Mouse (Mus musculus) stomach, embryonic 16.5 days (tissue): ENCODE data around the gene Sult2b1. TPM values are rescaled to one million over a fixed set of nuclear protein-coding genes. Genes with fewer than 3 reads are reported as not detected.

ENCODE experiments used
- ATAC-seq: fragments of 200-750 bp; cut with Nextera tagmentation; 2 replicates; pipeline ENCODE4 v1.8.0; 2017; ENCODE audit warnings: moderate number of reproducible peaks, moderate TSS enrichment; ENCODE audit not compliant: insufficient read depth, low FRiP score
- H3K27ac ChIP-seq: fragments of 300-500 bp; sonication (generic); 2 replicates; pipeline ENCODE4 v1.5.1; 2014; ENCODE audit warnings: low read length
- H3K27me3 ChIP-seq: fragments of 300-500 bp; sonication (generic); 2 replicates; pipeline ENCODE4 v1.6.1; 2014; ENCODE audit warnings: low read length, control low read depth, mixed read lengths; ENCODE audit not compliant: control insufficient read depth, insufficient read depth
- H3K36me3 ChIP-seq: fragments of 300-500 bp; sonication (generic); 2 replicates; pipeline ENCODE4 v1.6.1; 2014; ENCODE audit warnings: low read length; ENCODE audit not compliant: control insufficient read depth, insufficient read depth
- H3K4me1 ChIP-seq: fragments of 300-500 bp; sonication (generic); 2 replicates; pipeline ENCODE4 v1.6.1; 2014; ENCODE audit warnings: low read length, control low read depth, mixed read lengths; ENCODE audit not compliant: control insufficient read depth, insufficient read depth
- H3K4me2 ChIP-seq: fragments of 300-500 bp; sonication (generic); 2 replicates; pipeline ENCODE4 v1.6.1; 2014; ENCODE audit warnings: low read depth, low read length, mixed read lengths
- H3K4me3 ChIP-seq: fragments of 300-500 bp; sonication (generic); replicated peaks from 2 replicates; pipeline ENCODE4 v1.5.1; 2014; ENCODE audit warnings: mild to moderate bottlenecking, low read length
- H3K9ac ChIP-seq: fragments of 300-500 bp; sonication (generic); 2 replicates; pipeline ENCODE4 v1.6.1; 2014; ENCODE audit warnings: low read length
- H3K9me3 ChIP-seq: fragments of 300-500 bp; sonication (generic); replicated peaks from 2 replicates; pipeline ENCODE4 v1.6.1; 2016; ENCODE audit warnings: low read length, control low read depth; ENCODE audit not compliant: control insufficient read depth
- WGBS: fragments of 180-500 bp; shearing (Covaris S2); extraction: QIAGEN DNeasy Blood & Tissue Kit; methylation state at CpG from one replicate; pipeline ENCODE4 v1.1.7; 2014; 5-methylcytosine and 5-hydroxymethylcytosine counted together
- polyA plus RNA-seq: library from polyadenylated mRNA; unstranded; fragments of >200 nt; fragmentation: Nextera tagmentation; extraction: Ambion mirVana; gene quantifications from 2 replicates; pipeline ENCODE4 v1.2.1, GENCODE M21; 2015

Gene Sult2b1
- polyA plus RNA-seq, 1 experiment from 2014 or later = 32.7 TPM

DNA sequence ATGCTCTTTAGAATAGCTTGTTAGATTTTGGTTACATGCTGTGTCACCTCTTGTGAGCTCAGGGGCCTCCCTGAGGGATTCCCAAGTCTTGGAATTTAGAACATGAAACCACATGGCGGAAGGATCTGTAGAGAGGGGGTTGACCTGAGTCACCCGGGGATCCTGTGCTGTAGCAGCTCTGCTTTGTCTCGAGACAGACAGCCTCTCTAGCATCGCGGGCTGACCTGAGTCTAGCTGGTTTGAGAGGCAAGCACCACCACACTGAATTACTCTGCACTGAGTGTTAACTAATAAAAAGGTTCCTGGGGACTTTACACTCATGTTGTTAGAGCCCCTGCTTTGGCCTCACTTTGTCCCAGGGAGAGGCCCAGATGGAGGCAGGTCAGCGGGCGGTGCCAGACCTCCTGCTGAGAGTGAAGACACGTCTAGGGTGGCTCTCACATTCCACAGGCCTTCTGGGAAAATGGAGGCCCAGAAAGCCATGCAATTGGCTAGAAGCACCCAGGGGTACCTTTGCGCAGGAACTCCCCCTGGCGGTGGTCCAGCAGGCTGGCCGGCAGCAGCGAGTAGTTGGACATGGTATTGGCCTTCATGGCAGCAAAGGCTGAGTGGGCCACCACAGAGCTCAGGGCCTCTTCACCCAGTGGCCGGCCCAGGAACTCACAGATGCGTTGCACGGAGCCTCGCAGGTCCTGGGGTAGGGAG, 53.6 kb downstream of the Sult2b1 start:
- Histone ChIP-seq H3K4me2 (no peak overlapping the region), H3K36me3 (no peaks in the 10 kb centered on the region), H3K9ac (peak overlapping the region; percentile 43; the same call in 1 of the 2 replicates), H3K27ac (peak overlapping the region; percentile 82), H3K4me1 (peaks cover 17% of the 10 kb centered on the region), H3K4me3 (no peak overlapping the region), H3K27me3 (no peaks in the 10 kb centered on the region), H3K9me3 (no peaks in the 10 kb centered on the region)
- WGBS = 17% methylated on average over 16 of the region's 16 CpGs
- ATAC-seq = peak; percentile 35; the same call in 1 of the 2 replicates

DNA sequence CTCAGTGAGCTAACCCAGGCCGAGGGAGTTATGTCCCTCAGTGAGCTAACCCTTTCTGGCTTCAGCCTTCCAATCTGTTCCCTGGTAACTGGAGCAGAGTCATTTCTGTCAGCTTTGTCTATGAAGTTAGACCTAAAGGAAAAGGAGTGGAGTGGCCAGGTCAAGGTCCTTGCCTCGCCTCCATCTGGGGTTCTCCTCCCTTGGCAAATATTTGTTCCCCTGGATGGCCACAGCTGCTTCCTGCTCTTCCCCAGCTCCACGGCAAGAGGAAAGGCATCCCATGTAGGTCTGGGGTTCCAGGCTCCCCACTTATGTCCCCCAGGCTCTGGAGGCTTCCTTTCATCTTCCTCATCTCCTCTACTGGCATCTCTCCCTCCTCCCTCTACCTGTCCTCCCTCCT, 56.8 kb downstream of the Sult2b1 start:
- peak overlapping the region; percentile 19; the same call in 1 of the 2 replicates for H3K4me2 ChIP-seq
- peak overlapping the region; percentile 75 for H3K27ac ChIP-seq
- H3K9ac ChIP-seq = no peak overlapping the region
- H3K36me3 ChIP-seq = peaks cover 4% of the 10 kb centered on the region; the same call in 1 of the 2 replicates
- H3K9me3 ChIP-seq = no peaks in the 10 kb centered on the region
- peaks cover 17% of the 10 kb centered on the region for H3K4me1 ChIP-seq
- H3K4me3 ChIP-seq = no peak overlapping the region
- H3K27me3 ChIP-seq = no peaks in the 10 kb centered on the region
- ATAC-seq = peak; percentile 56; the same call in 1 of the 2 replicates
- WGBS = 53% methylated on average over 3 of the region's 3 CpGs

DNA sequence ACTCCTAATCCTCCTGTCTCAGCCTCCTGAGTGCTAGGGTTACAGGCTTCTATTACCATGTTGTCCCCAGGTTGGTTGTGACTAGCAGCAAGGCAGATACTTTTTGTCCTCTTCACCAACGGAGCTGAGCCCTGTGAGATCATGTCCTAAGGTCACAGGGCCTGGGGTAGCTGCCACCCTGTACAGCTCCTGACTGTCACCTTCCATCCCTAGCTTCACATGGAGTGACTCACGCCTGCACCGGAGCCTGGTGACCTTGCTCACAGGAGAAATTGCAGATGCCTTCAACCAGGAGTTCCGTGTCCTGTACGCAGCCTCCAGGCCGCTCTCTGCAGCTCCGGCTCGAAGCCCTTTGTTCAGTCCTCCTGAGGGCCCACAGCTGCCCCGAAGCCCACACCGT, 58.0 kb downstream of the Sult2b1 start:
- 90% methylated on average over 10 of the region's 10 CpGs for WGBS
- no peak overlapping the region for H3K4me3 ChIP-seq
- no peak overlapping the region for H3K27ac ChIP-seq
- no peaks in the 10 kb centered on the region for H3K27me3 ChIP-seq
- H3K36me3 ChIP-seq = peaks cover 4% of the 10 kb centered on the region; the same call in 1 of the 2 replicates
- no peak overlapping the region for H3K4me2 ChIP-seq
- H3K9me3 ChIP-seq = no peaks in the 10 kb centered on the region
- ATAC-seq = no peak
- peaks cover 17% of the 10 kb centered on the region for H3K4me1 ChIP-seq
- no peak overlapping the region for H3K9ac ChIP-seq

DNA sequence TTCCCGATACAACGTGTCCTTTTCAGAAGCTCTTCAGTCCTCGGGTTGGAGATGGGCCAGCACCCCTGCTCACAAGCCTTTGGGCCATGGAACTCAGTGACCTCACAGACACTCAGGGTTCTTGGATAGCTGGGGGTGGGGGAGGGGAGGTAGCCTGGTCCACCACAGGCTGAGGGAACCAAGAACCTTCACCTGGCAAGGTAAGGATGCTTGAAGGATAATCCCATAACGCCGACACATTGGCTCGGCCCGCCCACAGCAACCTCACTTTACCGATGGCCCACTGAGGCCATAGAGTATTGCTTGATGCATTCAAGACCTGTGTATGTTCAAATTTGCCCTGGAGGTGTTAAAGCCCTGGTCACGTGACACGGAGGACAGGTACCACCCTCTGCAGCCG, 58.8 kb downstream of the Sult2b1 start, which contains the start of gene Spaca4:
Gene Spaca4 (minus strand): TSS at position 101 of the 400 bp plus-strand sequence.
- H3K27ac ChIP-seq = no peak within 1 kb of the TSS
- ATAC-seq = no peak
- H3K4me2 ChIP-seq = no peak within 1 kb of the TSS

DNA sequence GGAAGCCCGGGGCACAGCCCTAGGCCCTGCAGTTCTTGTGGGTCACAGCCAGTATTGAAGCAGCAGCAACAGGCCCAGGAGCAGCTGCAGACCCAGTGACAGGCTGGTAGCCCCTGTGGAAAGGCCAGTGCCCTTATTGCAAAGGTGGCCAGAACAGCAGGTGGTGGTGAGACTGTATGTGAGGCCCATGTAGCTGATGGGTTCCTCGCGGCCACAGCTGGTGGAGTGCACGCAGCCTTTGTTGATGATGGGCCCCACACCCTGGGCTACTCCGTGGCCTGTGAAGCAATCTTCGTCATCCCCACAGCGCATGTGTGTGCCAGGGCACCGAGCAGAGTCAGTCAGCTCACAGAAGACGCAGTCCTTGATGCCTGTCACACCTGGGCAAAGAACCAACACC, 59.3 kb downstream of the Sult2b1 start:
- 90% methylated on average over 9 of the region's 9 CpGs for WGBS
- H3K9me3 ChIP-seq = no peaks in the 10 kb centered on the region
- peaks cover 6% of the 10 kb centered on the region; the same call in 1 of the 2 replicates for H3K36me3 ChIP-seq
- H3K4me3 ChIP-seq = no peak overlapping the region
- H3K27ac ChIP-seq = no peak overlapping the region
- H3K4me2 ChIP-seq = no peak overlapping the region
- peaks cover 6% of the 10 kb centered on the region; the same call in 1 of the 2 replicates for H3K4me1 ChIP-seq
- H3K9ac ChIP-seq = no peak overlapping the region
- no peak for ATAC-seq
- H3K27me3 ChIP-seq = no peaks in the 10 kb centered on the region

More for the DNA sequence above, 58.8 kb downstream of the Sult2b1 start, which contains the start of gene Spaca4:
- peaks cover 4% of the 10 kb centered on the region; the same call in 1 of the 2 replicates for H3K36me3 ChIP-seq
- H3K4me1 ChIP-seq = peaks cover 11% of the 10 kb centered on the region
- no peak within 1 kb of the TSS for H3K9ac ChIP-seq
- no peak within 1 kb of the TSS for H3K4me3 ChIP-seq
- no peaks in the 10 kb centered on the region for H3K27me3 ChIP-seq
- H3K9me3 ChIP-seq = no peaks in the 10 kb centered on the region
- 86% methylated on average over 11 of the region's 11 CpGs for WGBS

DNA sequence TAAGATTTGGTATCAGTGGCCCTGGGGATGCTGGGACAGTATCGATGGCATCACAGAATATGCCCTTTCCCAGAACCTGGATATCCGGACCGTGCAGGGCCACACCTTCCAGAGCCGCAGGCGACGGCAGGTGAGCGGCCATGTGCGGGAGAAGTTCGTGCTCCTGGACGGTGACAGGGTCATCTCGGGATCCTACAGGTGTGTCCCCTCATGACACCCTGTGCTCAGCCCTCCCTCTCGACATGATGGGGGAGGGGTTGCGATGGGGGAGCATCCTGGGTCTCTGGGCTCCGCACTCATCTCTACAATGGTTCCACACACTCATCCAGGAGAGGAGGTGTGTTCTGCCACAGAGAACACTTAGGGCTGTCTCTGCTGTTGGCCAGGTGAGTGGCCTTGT, 60.7 kb downstream of the Sult2b1 start:
- H3K9me3 ChIP-seq = no peaks in the 10 kb centered on the region
- ATAC-seq = no peak
- peaks cover 16% of the 10 kb centered on the region for H3K4me1 ChIP-seq
- H3K27ac ChIP-seq = no peak overlapping the region
- no peaks in the 10 kb centered on the region for H3K27me3 ChIP-seq
- H3K36me3 ChIP-seq = peaks cover 12% of the 10 kb centered on the region
- H3K9ac ChIP-seq = no peak overlapping the region
- WGBS = 90% methylated on average over 14 of the region's 14 CpGs
- H3K4me2 ChIP-seq = no peak overlapping the region
- H3K4me3 ChIP-seq = no peak overlapping the region

DNA sequence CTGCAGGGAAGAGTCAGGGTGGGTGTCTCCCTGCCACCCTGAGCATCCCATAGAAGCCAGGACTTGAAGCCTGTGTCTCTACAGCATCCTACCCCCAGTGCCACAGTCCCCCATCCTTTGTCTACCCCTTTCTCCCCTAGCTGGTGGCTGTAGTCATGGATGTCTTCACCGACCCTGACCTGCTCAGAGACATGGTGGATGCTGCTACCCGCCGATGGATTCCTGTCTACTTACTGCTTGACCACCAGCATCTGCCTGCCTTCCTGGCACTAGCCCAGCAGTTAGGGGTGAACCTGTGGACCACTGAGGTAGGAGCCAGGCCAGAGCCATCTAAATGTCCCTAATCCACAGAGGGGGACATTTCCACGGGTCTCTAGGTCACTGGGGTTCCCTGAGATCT, 61.2 kb downstream of the Sult2b1 start:
- H3K9me3 ChIP-seq = no peaks in the 10 kb centered on the region
- no peak overlapping the region for H3K4me3 ChIP-seq
- peaks cover 12% of the 10 kb centered on the region for H3K36me3 ChIP-seq
- H3K27me3 ChIP-seq = no peaks in the 10 kb centered on the region
- no peak overlapping the region for H3K4me2 ChIP-seq
- no peak overlapping the region for H3K9ac ChIP-seq
- ATAC-seq = no peak
- 83% methylated on average over 4 of the region's 4 CpGs for WGBS
- peaks cover 18% of the 10 kb centered on the region for H3K4me1 ChIP-seq
- no peak overlapping the region for H3K27ac ChIP-seq

DNA sequence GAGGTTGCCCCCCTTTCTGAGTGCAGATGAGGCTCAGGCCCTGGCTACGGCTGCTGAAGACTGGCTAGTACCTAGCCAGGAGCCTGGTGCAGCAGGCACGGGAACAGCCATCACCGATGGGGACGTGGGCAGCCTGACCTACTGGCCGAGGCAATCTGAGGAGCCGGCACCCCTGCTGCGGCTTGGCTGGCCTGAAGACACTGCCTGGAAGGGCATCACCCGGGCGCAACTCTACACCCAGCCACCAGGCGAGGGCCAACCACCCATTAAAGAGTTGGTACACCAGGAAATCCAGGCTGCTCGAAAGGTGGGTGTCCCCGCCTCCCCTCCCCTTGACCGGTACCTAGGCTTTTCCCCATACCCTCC, 62.1 kb downstream of the Sult2b1 start:
- no peak for ATAC-seq
- 75% methylated on average over 13 of the region's 13 CpGs for WGBS
- peaks cover 12% of the 10 kb centered on the region for H3K36me3 ChIP-seq
- H3K27me3 ChIP-seq = no peaks in the 10 kb centered on the region
- H3K27ac ChIP-seq = 0 out of 2 replicates have a peak overlapping the region, but pooled peaks have one; percentile 19
- peaks cover 17% of the 10 kb centered on the region for H3K4me1 ChIP-seq
- peak overlapping the region; percentile 23 for H3K4me3 ChIP-seq
- no peaks in the 10 kb centered on the region for H3K9me3 ChIP-seq
- H3K4me2 ChIP-seq = peak overlapping the region; percentile 41
- peak overlapping the region; percentile 54 for H3K9ac ChIP-seq

DNA sequence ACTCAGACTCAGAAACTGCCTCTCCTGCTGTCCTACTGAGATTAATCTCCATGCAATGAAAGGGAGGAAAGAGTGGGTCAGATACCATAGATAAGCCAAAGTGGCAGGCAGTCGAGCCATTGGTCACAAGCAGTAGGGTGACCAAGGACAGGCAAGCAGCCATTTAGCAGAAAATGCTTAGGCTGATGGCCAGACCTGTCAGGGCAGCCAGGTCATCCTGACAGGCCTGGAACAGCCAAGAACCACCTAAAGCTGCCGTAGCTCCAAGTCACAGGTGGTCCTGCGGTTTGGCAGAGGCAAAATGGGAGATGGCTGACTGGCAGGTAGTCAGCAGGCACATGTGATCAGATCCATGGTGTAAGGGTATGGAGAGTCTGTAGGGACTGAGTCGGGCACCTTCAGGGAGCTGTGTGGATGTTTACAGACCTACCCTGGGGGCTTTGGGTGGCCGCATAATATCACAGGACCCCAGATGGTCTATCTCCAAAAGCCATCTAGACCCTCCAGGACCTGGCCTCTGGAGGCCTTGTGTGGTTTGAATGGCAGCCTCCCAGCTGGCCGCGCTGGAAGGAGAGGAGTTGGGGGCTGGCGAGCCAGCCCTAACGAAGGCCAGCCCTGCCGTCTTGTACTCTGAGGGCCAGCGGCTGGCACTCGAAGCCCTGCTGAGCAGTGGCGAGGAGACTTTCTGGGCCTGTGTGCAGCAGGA, 62.7 kb downstream of the Sult2b1 start:
- peak overlapping the region; percentile 78 for H3K27ac ChIP-seq
- H3K4me3 ChIP-seq = peak overlapping the region; percentile 23

More for the DNA sequence above, 62.7 kb downstream of the Sult2b1 start:
- Histone ChIP-seq H3K36me3 (peaks cover 12% of the 10 kb centered on the region), H3K27me3 (no peaks in the 10 kb centered on the region), H3K9me3 (no peaks in the 10 kb centered on the region), H3K9ac (peak overlapping the region; percentile 54), H3K4me2 (peak overlapping the region; percentile 41), H3K4me1 (peaks cover 13% of the 10 kb centered on the region)
- 61% methylated on average over 13 of the region's 13 CpGs for WGBS
- ATAC-seq = no peak
